28 mouse cellular contexts compared by ENCODE assay signal in genomic region chr2:72793424-72793823, GRCm38 (mm10).
DNase-seq lines count a peak whose midpoint lies in the region; ATAC-seq and TF ChIP-seq lines count a peak whose summit lies in the region.
"Had no signal": no experiment of that assay in that cellular context is flagged by ENCODE, and none has a peak within 500 bp of the region (broad histone marks: within the 10 kb centered on the region; RNA-seq: fewer than 3 reads in every experiment).

No protein-coding gene starts in this region.

- TF ChIP-seq CTCF in stomach, postnatal 0 days (IDR thresholded peaks at IDR 0.05; ENCODE audit: low read depth) = no peak

- peak; percentile 43 for DNase-seq in embryo, embryonic 10 days (ENCODE audit: low spot score)
- DNase-seq in embryo, embryonic 9.5 days (ENCODE audit: extremely low spot score) = no peak
- DNase-seq in limb, embryonic 11.5 days (ENCODE audit: low spot score) = peak; percentile 54
- DNase-seq in limb, embryonic 10.5 days (ENCODE audit: low spot score) = no peak
- peak; percentile 32 for DNase-seq in embryo, embryonic 11.5 days (ENCODE audit: low read depth, low spot score)
- no peak for DNase-seq in frontal cortex, adult 2 months (ENCODE audit: extremely low spot score in 1 of 2, low spot score in 1 of 2)
- no peak for DNase-seq in stomach, postnatal 0 days (ENCODE audit: low spot score)
- DNase-seq: adrenal gland, adult 2 months; cerebellum, adult 8-10 months; cerebellum, postnatal 25 days; gastrocnemius, adult 2 months; kidney, adult 2 months; layer of hippocampus, postnatal 36 days; left cerebral cortex, postnatal 4 days; liver, embryonic 13.5 days; lung, adult 2 months; right cerebral cortex, postnatal 14 days; thymus, postnatal 25 days had no signal

- no peaks in the 10 kb centered on the region for H3K4me1 ChIP-seq in limb, embryonic 11.5 days (ENCODE audit: control insufficient read depth, insufficient read depth, low read length)
- peaks cover 20% of the 10 kb centered on the region; the same call in 1 of the 2 replicates for H3K4me1 ChIP-seq in limb, embryonic 10.5 days
- H3K4me1 ChIP-seq in limb, embryonic 15.5 days = peaks cover 15% of the 10 kb centered on the region
- H3K4me1 ChIP-seq in stomach, postnatal 0 days (replicated peaks; ENCODE audit: control insufficient read depth, insufficient read depth) = no peaks in the 10 kb centered on the region
- H3K4me1 ChIP-seq: heart, embryonic 15.5 days; liver, embryonic 13.5 days; midbrain, embryonic 12.5 days; neural tube, embryonic 13.5 days; stomach, embryonic 15.5 days had no signal

- no peaks in the 10 kb centered on the region for H3K36me3 ChIP-seq in limb, embryonic 11.5 days (ENCODE audit: control insufficient read depth, insufficient read depth, low read length)
- no peaks in the 10 kb centered on the region for H3K36me3 ChIP-seq in limb, embryonic 10.5 days
- H3K36me3 ChIP-seq in limb, embryonic 15.5 days = no peaks in the 10 kb centered on the region
- no peaks in the 10 kb centered on the region for H3K36me3 ChIP-seq in stomach, postnatal 0 days (ENCODE audit: control insufficient read depth, insufficient read depth, low read length)
- H3K36me3 ChIP-seq: heart, embryonic 15.5 days; liver, embryonic 13.5 days; midbrain, embryonic 12.5 days; neural tube, embryonic 13.5 days; stomach, embryonic 15.5 days had no signal

- no peak overlapping the region for H3K27ac ChIP-seq in limb, embryonic 11.5 days (replicated peaks; ENCODE audit: low read depth, low read length)
- H3K27ac ChIP-seq in limb, embryonic 10.5 days = no peak overlapping the region
- 0 out of 2 replicates have a peak overlapping the region, but pooled peaks have one; percentile 19 for H3K27ac ChIP-seq in limb, embryonic 15.5 days
- H3K27ac ChIP-seq in stomach, postnatal 0 days (replicated peaks) = no peak overlapping the region
- H3K27ac ChIP-seq: gastrocnemius, adult 2 months; heart, embryonic 15.5 days; liver, embryonic 13.5 days; midbrain, embryonic 12.5 days; neural tube, embryonic 13.5 days; stomach, embryonic 15.5 days had no signal

- H3K9me3 ChIP-seq in limb, embryonic 11.5 days (ENCODE audit: control insufficient read depth, low read length) = no peaks in the 10 kb centered on the region
- no peaks in the 10 kb centered on the region for H3K9me3 ChIP-seq in limb, embryonic 10.5 days (replicated peaks)
- no peaks in the 10 kb centered on the region for H3K9me3 ChIP-seq in limb, embryonic 15.5 days
- H3K9me3 ChIP-seq in stomach, postnatal 0 days (ENCODE audit: control insufficient read depth, low read length) = no peaks in the 10 kb centered on the region
- H3K9me3 ChIP-seq: heart, embryonic 15.5 days; liver, embryonic 13.5 days; midbrain, embryonic 12.5 days; neural tube, embryonic 13.5 days; stomach, embryonic 15.5 days had no signal

- H3K27me3 ChIP-seq in limb, embryonic 11.5 days (ENCODE audit: control insufficient read depth, insufficient read depth, low read length) = no peaks in the 10 kb centered on the region
- H3K27me3 ChIP-seq in limb, embryonic 10.5 days (ENCODE audit: low read depth, poor library complexity, severe bottlenecking) = no peaks in the 10 kb centered on the region
- H3K27me3 ChIP-seq in limb, embryonic 15.5 days = no peaks in the 10 kb centered on the region
- no peaks in the 10 kb centered on the region for H3K27me3 ChIP-seq in stomach, postnatal 0 days (ENCODE audit: control insufficient read depth, insufficient read depth, low read length)
- H3K27me3 ChIP-seq: CH12.LX; heart, embryonic 15.5 days; midbrain, embryonic 12.5 days; neural tube, embryonic 13.5 days; stomach, embryonic 15.5 days had no signal

- no peak overlapping the region for H3K4me3 ChIP-seq in limb, embryonic 11.5 days (ENCODE audit: low read depth, low read length)
- no peak overlapping the region for H3K4me3 ChIP-seq in limb, embryonic 10.5 days
- H3K4me3 ChIP-seq in limb, embryonic 15.5 days = no peak overlapping the region
- H3K4me3 ChIP-seq in stomach, postnatal 0 days (ENCODE audit: low read depth, low read length) = no peak overlapping the region
- H3K4me3 ChIP-seq: gastrocnemius, adult 2 months; heart, embryonic 15.5 days; liver, embryonic 13.5 days; midbrain, embryonic 12.5 days; myocyte; neural tube, embryonic 13.5 days; stomach, embryonic 15.5 days had no signal

- WGBS in limb, embryonic 11.5 days = 24% methylated on average over 10 of the region's 10 CpGs
- WGBS in limb, embryonic 10.5 days = 46% methylated on average over 10 of the region's 10 CpGs
- 16% methylated on average over 10 of the region's 10 CpGs for WGBS in limb, embryonic 15.5 days
- 37% methylated on average over 10 of the region's 10 CpGs for WGBS in stomach, postnatal 0 days

- H3K4me2 ChIP-seq in limb, embryonic 11.5 days (ENCODE audit: low read depth, severe bottlenecking) = no peak overlapping the region
- H3K4me2 ChIP-seq in limb, embryonic 15.5 days = no peak overlapping the region
- H3K4me2 ChIP-seq in stomach, postnatal 0 days (replicated peaks; ENCODE audit: low read depth) = no peak overlapping the region
- H3K4me2 ChIP-seq: heart, embryonic 15.5 days; liver, embryonic 13.5 days; midbrain, embryonic 12.5 days; neural tube, embryonic 13.5 days; stomach, embryonic 15.5 days had no signal

- no peak overlapping the region for H3K9ac ChIP-seq in limb, embryonic 11.5 days (ENCODE audit: low read length)
- no peak overlapping the region for H3K9ac ChIP-seq in limb, embryonic 15.5 days
- H3K9ac ChIP-seq in stomach, postnatal 0 days (ENCODE audit: low read length) = no peak overlapping the region
- H3K9ac ChIP-seq: heart, embryonic 15.5 days; liver, embryonic 13.5 days; midbrain, embryonic 12.5 days; neural tube, embryonic 13.5 days; stomach, embryonic 15.5 days had no signal

- no peak for TF ChIP-seq EP300 in stomach, postnatal 0 days (optimal IDR thresholded peaks at IDR 0.05)

- no peak for ATAC-seq in limb, embryonic 11.5 days (ENCODE audit: insufficient number of reproducible peaks, low FRiP score, low TSS enrichment, low read depth)
- ATAC-seq in limb, embryonic 15.5 days (ENCODE audit: insufficient number of reproducible peaks, low FRiP score, low TSS enrichment, low read depth) = peak; percentile 44; the same call in 1 of the 2 replicates
- ATAC-seq in stomach, postnatal 0 days (ENCODE audit: low FRiP score, low TSS enrichment) = no peak
- ATAC-seq: activated CD4-positive, CD25-positive, alpha-beta regulatory T cell, adult 4 months; forebrain, embryonic 14.5 days; hindbrain, embryonic 16.5 days had no signal

Comparison
In these comparisons a context has a peak if more than half of its experiments do, and no peak if none do; other contexts are left out.
1. DNase-seq: peak in embryo, embryonic 10 days (single experiment), limb, embryonic 11.5 days (single experiment) and embryo, embryonic 11.5 days (single experiment); none in embryo, embryonic 9.5 days (single experiment), limb, embryonic 10.5 days (single experiment), frontal cortex, adult 2 months (0 of 2) and stomach, postnatal 0 days (single experiment).